Mouse (Mus musculus) hindbrain, embryonic 10.5 days (tissue): ENCODE data around the gene Bola3. TPM values are rescaled to one million over a fixed set of nuclear protein-coding genes. Genes with fewer than 3 reads are reported as not detected.
"Not testable (repeated sequence)": the region's sequence is repeated elsewhere in the genome, so short reads cannot be mapped to it uniquely, and the experiment has no call there.

Experiments used
- DNase-seq: peaks from one replicate; pipeline ENCODE4 v3.0.0-alpha.2; 2017; ENCODE audit warnings: low spot score
- H3K27ac ChIP-seq: fragments of 300-500 bp; sonication (generic); 2 replicates; pipeline ENCODE4 v1.5.1; 2016; ENCODE audit warnings: mild to moderate bottlenecking, moderate library complexity
- H3K27me3 ChIP-seq: fragments of 300-500 bp; sonication (generic); 2 replicates; pipeline ENCODE4 v1.6.1; 2016; ENCODE audit warnings: mild to moderate bottlenecking; ENCODE audit not compliant: poor library complexity, insufficient read depth, severe bottlenecking
- H3K36me3 ChIP-seq: fragments of 300-500 bp; sonication (generic); 2 replicates; pipeline ENCODE4 v1.6.1; 2016; ENCODE audit warnings: mild to moderate bottlenecking, moderate library complexity
- H3K4me1 ChIP-seq: fragments of 300-500 bp; sonication (generic); replicated peaks from 2 replicates; pipeline ENCODE4 v1.6.1; 2016; ENCODE audit warnings: mild to moderate bottlenecking
- H3K4me3 ChIP-seq: fragments of 300-500 bp; sonication (generic); 2 replicates; pipeline ENCODE4 v1.5.1; 2016; ENCODE audit warnings: mild to moderate bottlenecking, moderate library complexity
- H3K9me3 ChIP-seq: fragments of 300-500 bp; sonication (generic); 2 replicates; pipeline ENCODE4 v1.6.1; 2016; ENCODE audit warnings: mild to moderate bottlenecking, moderate library complexity
- WGBS: fragments of 180-500 bp; shearing (Covaris S2); methylation state at CpG from one replicate; pipeline ENCODE4 v1.1.7; 2016; 5-methylcytosine and 5-hydroxymethylcytosine counted together
- polyA plus RNA-seq: library from polyadenylated mRNA; unstranded; fragments of >200 nt; fragmentation: Nextera tagmentation; extraction: Ambion mirVana; gene quantifications from 2 replicates; pipeline ENCODE4 v1.2.1, GENCODE M21; 2016

Gene Bola3
- polyA plus RNA-seq, 1 experiment from 2014 or later, result 138 TPM

GRCm38 (mm10) chr6:83323652-83324419, 25.1 kb upstream of the Bola3 start:
- Histone ChIP-seq H3K36me3 (peaks cover 6% of the 10 kb centered on the region), H3K4me3 (no peak overlapping the region), H3K27me3 (no peaks in the 10 kb centered on the region), H3K9me3 (no peaks in the 10 kb centered on the region), H3K4me1 (peaks cover 19% of the 10 kb centered on the region), H3K27ac (no peak overlapping the region)
- DNase-seq, result no peak
- WGBS, result 67% methylated on average over 8 of the region's 8 CpGs

GRCm38 (mm10) chr6:83325525-83326393, 23.2 kb upstream of the Bola3 start, which contains the start of the genes Mthfd2 and Mob1a:
Gene Mthfd2, minus strand, starts transcription at chr6:83325908.
Gene Mob1a, plus strand, starts transcription at chr6:83326016.
- Histone ChIP-seq H3K4me3 (peak within 1 kb of the TSS; percentile 88), H3K36me3 (peaks cover 24% of the 10 kb centered on the region), H3K9me3 (no peaks in the 10 kb centered on the region), H3K27ac (peak within 1 kb of the TSS; percentile 98), H3K27me3 (no peaks in the 10 kb centered on the region), H3K4me1 (peaks cover 19% of the 10 kb centered on the region)
- DNase-seq, result peak; percentile 94
- 2% methylated on average over 65 of the region's 65 CpGs for WGBS

GRCm38 (mm10) chr6:83326394-83326736, 22.6 kb upstream of the Bola3 start:
- peak overlapping the region; percentile 88 for H3K4me3 ChIP-seq
- H3K4me1 ChIP-seq, result peaks cover 19% of the 10 kb centered on the region
- no peaks in the 10 kb centered on the region for H3K27me3 ChIP-seq
- no peak for DNase-seq
- no peaks in the 10 kb centered on the region for H3K9me3 ChIP-seq
- H3K27ac ChIP-seq, result peak overlapping the region; percentile 98
- peaks cover 30% of the 10 kb centered on the region for H3K36me3 ChIP-seq
- 10% methylated on average over 6 of the region's 6 CpGs for WGBS

- H3K27me3 ChIP-seq, result no peaks in the 10 kb centered on the region
- H3K27ac ChIP-seq, result no peak overlapping the region; the same call in 1 of the 2 replicates
- peak overlapping the region; percentile 88 for H3K4me3 ChIP-seq
- 77% methylated on average over 6 of the region's 6 CpGs for WGBS
- peaks cover 34% of the 10 kb centered on the region for H3K36me3 ChIP-seq
- DNase-seq, result no peak
- peaks cover 19% of the 10 kb centered on the region for H3K4me1 ChIP-seq
- H3K9me3 ChIP-seq, result no peaks in the 10 kb centered on the region
These were observed 22.2 kb upstream of the Bola3 start for GRCm38 (mm10) chr6:83326761-83327160.

- H3K27me3 ChIP-seq, result no peaks in the 10 kb centered on the region
- DNase-seq, result no peak
- H3K9me3 ChIP-seq, result no peaks in the 10 kb centered on the region
- no peak overlapping the region for H3K27ac ChIP-seq
- no peak overlapping the region for H3K4me3 ChIP-seq
- WGBS, result 88% methylated on average over 3 of the region's 3 CpGs
- peaks cover 19% of the 10 kb centered on the region for H3K4me1 ChIP-seq
- H3K36me3 ChIP-seq, result peaks cover 44% of the 10 kb centered on the region
These were observed 21.3 kb upstream of the Bola3 start for GRCm38 (mm10) chr6:83327591-83328190.

- Histone ChIP-seq H3K4me3 (no peak overlapping the region), H3K4me1 (no peaks in the 10 kb centered on the region), H3K27ac (no peak overlapping the region), H3K9me3 (no peaks in the 10 kb centered on the region), H3K27me3 (no peaks in the 10 kb centered on the region), H3K36me3 (peaks cover 78% of the 10 kb centered on the region)
- DNase-seq, result no peak
- 92% methylated on average over 3 of the region's 3 CpGs for WGBS
These were observed 7.6 kb upstream of the Bola3 start for GRCm38 (mm10) chr6:83341387-83341786.

GRCm38 (mm10) chr6:83342957-83343356, 6.0 kb upstream of the Bola3 start:
- DNase-seq, result no peak
- Histone ChIP-seq H3K9me3 (no peaks in the 10 kb centered on the region), H3K27ac (no peak overlapping the region), H3K36me3 (peaks cover 66% of the 10 kb centered on the region), H3K4me3 (no peak overlapping the region), H3K4me1 (no peaks in the 10 kb centered on the region), H3K27me3 (no peaks in the 10 kb centered on the region)
- 90% methylated on average over 2 of the region's 2 CpGs for WGBS

- 95% methylated on average over 8 of the region's 8 CpGs for WGBS
- not testable (repeated sequence) for DNase-seq, H3K27ac ChIP-seq, H3K4me3 ChIP-seq, H3K27me3 ChIP-seq, H3K9me3 ChIP-seq
- Histone ChIP-seq H3K36me3 (peaks cover 43% of the 10 kb centered on the region), H3K4me1 (peaks cover 17% of the 10 kb centered on the region)
These were observed 3.7 kb upstream of the Bola3 start for GRCm38 (mm10) chr6:83345285-83345684.

GRCm38 (mm10) chr6:83347916-83348315, 1.0 kb upstream of the Bola3 start:
- Histone ChIP-seq H3K27ac (no peak overlapping the region), H3K4me3 (no peak overlapping the region), H3K9me3 (no peaks in the 10 kb centered on the region), H3K4me1 (peaks cover 24% of the 10 kb centered on the region), H3K36me3 (peaks cover 35% of the 10 kb centered on the region), H3K27me3 (no peaks in the 10 kb centered on the region)
- DNase-seq, result no peak
- WGBS, result 94% methylated on average over 3 of the region's 3 CpGs

- Histone ChIP-seq H3K4me1 (peaks cover 24% of the 10 kb centered on the region), H3K4me3 (peak overlapping the region; percentile 92), H3K9me3 (no peaks in the 10 kb centered on the region), H3K27ac (peak overlapping the region; percentile 97), H3K27me3 (no peaks in the 10 kb centered on the region), H3K36me3 (peaks cover 39% of the 10 kb centered on the region)
- peak; percentile 91 for DNase-seq
- WGBS, result under 1% methylated on average over 53 of the region's 53 CpGs
These were observed 469 bp downstream of the Bola3 start for GRCm38 (mm10) chr6:83349274-83349958.

GRCm38 (mm10) chr6:83350172-83350571, 1.2 kb downstream of the Bola3 start:
- no peak for DNase-seq
- WGBS, result 83% methylated on average over 7 of the region's 7 CpGs
- H3K4me1 ChIP-seq, result peaks cover 24% of the 10 kb centered on the region

GRCm38 (mm10) chr6:83350851-83351405, 2.0 kb downstream of the Bola3 start:
- Histone ChIP-seq H3K4me1 (peaks cover 24% of the 10 kb centered on the region), H3K4me3 (0 out of 2 replicates have a peak overlapping the region, but pooled peaks have one; percentile 6), H3K27ac (peak overlapping the region; percentile 45; the same call in 1 of the 2 replicates), H3K27me3 (no peaks in the 10 kb centered on the region), H3K9me3 (no peaks in the 10 kb centered on the region), H3K36me3 (peaks cover 52% of the 10 kb centered on the region)
- WGBS, result 90% methylated on average over 16 of the region's 16 CpGs
- DNase-seq, result no peak

More at GRCm38 (mm10) chr6:83350172-83350571, 1.2 kb downstream of the Bola3 start:
- H3K27ac ChIP-seq, result peak overlapping the region; percentile 97
- peaks cover 45% of the 10 kb centered on the region for H3K36me3 ChIP-seq
- peak overlapping the region; percentile 92 for H3K4me3 ChIP-seq
- no peaks in the 10 kb centered on the region for H3K27me3 ChIP-seq
- H3K9me3 ChIP-seq, result no peaks in the 10 kb centered on the region
